Mouse (Mus musculus): ENCODE measurements around the gene Mfsd6. TPM values are rescaled to one million over a fixed set of nuclear protein-coding genes. Genes with fewer than 3 reads are reported as not detected.
"Not testable (repeated sequence)": the region's sequence is repeated elsewhere in the genome, so short reads cannot be mapped to it uniquely, and the experiment has no call there.

The Mfsd6 gene
- polyA plus RNA-seq, 1 experiment, result not detected

GRCm38 (mm10) chr1:52718068-52718748 is 9.1 kb downstream of the Mfsd6 start:
- Histone ChIP-seq H3K4me1 (ENCODE audit: control insufficient read depth) (no peaks in the 10 kb centered on the region), H3K36me3 (ENCODE audit: control insufficient read depth) (no peaks in the 10 kb centered on the region), H3K9me3 (ENCODE audit: control insufficient read depth, low read length) (no peaks in the 10 kb centered on the region), H3K27me3 (ENCODE audit: control insufficient read depth) (no peaks in the 10 kb centered on the region; the same call in 1 of the 2 replicates), H3K4me3 (replicated peaks) (no peak overlapping the region)
- TF ChIP-seq TAL1 (IDR thresholded peaks at IDR 0.05; ENCODE audit: low read length), result no peak
- no peak for TF ChIP-seq GATA1 (IDR thresholded peaks at IDR 0.05; ENCODE audit: low read length)

GRCm38 (mm10) chr1:52714451-52714850 is 12.8 kb downstream of the Mfsd6 start:
- no peaks in the 10 kb centered on the region for H3K9me3 ChIP-seq (ENCODE audit: control insufficient read depth, low read length)
- no peaks in the 10 kb centered on the region for H3K27me3 ChIP-seq (ENCODE audit: control insufficient read depth)
- no peaks in the 10 kb centered on the region for H3K4me1 ChIP-seq (ENCODE audit: control insufficient read depth)
- no peak for TF ChIP-seq TAL1 (IDR thresholded peaks at IDR 0.05; ENCODE audit: low read length)
- no peak for TF ChIP-seq GATA1 (IDR thresholded peaks at IDR 0.05; ENCODE audit: low read length)
- H3K36me3 ChIP-seq (ENCODE audit: control insufficient read depth), result no peaks in the 10 kb centered on the region
- no peak overlapping the region for H3K4me3 ChIP-seq (replicated peaks)

GRCm38 (mm10) chr1:52714021-52714420 is 13.2 kb downstream of the Mfsd6 start:
- H3K36me3 ChIP-seq (ENCODE audit: control insufficient read depth), result no peaks in the 10 kb centered on the region
- no peaks in the 10 kb centered on the region for H3K27me3 ChIP-seq (ENCODE audit: control insufficient read depth)
- H3K9me3 ChIP-seq (ENCODE audit: control insufficient read depth, low read length), result no peaks in the 10 kb centered on the region
- TF ChIP-seq TAL1 (IDR thresholded peaks at IDR 0.05; ENCODE audit: low read length), result no peak
- TF ChIP-seq GATA1 (IDR thresholded peaks at IDR 0.05; ENCODE audit: low read length), result no peak
- H3K4me1 ChIP-seq (ENCODE audit: control insufficient read depth), result no peaks in the 10 kb centered on the region
- H3K4me3 ChIP-seq (replicated peaks), result no peak overlapping the region

- TF ChIP-seq TAL1 (IDR thresholded peaks at IDR 0.05; ENCODE audit: low read length), result no peak
- no peak for TF ChIP-seq GATA1 (IDR thresholded peaks at IDR 0.05; ENCODE audit: low read length)
- Histone ChIP-seq H3K27me3 (ENCODE audit: control insufficient read depth) (no peaks in the 10 kb centered on the region), H3K9me3 (ENCODE audit: control insufficient read depth, low read length) (no peaks in the 10 kb centered on the region), H3K4me3 (replicated peaks) (no peak overlapping the region), H3K36me3 (ENCODE audit: control insufficient read depth) (no peaks in the 10 kb centered on the region), H3K4me1 (ENCODE audit: control insufficient read depth) (no peaks in the 10 kb centered on the region)
These were observed 18.5 kb downstream of the Mfsd6 start for GRCm38 (mm10) chr1:52708745-52709144.

GRCm38 (mm10) chr1:52707030-52707429 is 20.2 kb downstream of the Mfsd6 start:
- H3K9me3 ChIP-seq (ENCODE audit: control insufficient read depth, low read length), result no peaks in the 10 kb centered on the region
- TF ChIP-seq TAL1 (IDR thresholded peaks at IDR 0.05; ENCODE audit: low read length) (no peak), GATA1 (IDR thresholded peaks at IDR 0.05; ENCODE audit: low read length) (no peak)
- H3K4me1 ChIP-seq (ENCODE audit: control insufficient read depth), result no peaks in the 10 kb centered on the region
- H3K36me3 ChIP-seq (ENCODE audit: control insufficient read depth), result no peaks in the 10 kb centered on the region
- no peaks in the 10 kb centered on the region for H3K27me3 ChIP-seq (ENCODE audit: control insufficient read depth)
- H3K4me3 ChIP-seq (replicated peaks), result no peak overlapping the region

GRCm38 (mm10) chr1:52702738-52703491 is 24.3 kb downstream of the Mfsd6 start:
- TF ChIP-seq GATA1 (IDR thresholded peaks at IDR 0.05; ENCODE audit: low read length), result no peak
- no peak for TF ChIP-seq TAL1 (IDR thresholded peaks at IDR 0.05; ENCODE audit: low read length)
- H3K4me3 ChIP-seq (replicated peaks), result no peak overlapping the region

GRCm38 (mm10) chr1:52701941-52702340 is 25.3 kb downstream of the Mfsd6 start:
- TF ChIP-seq TAL1 (IDR thresholded peaks at IDR 0.05; ENCODE audit: low read length) (no peak), GATA1 (IDR thresholded peaks at IDR 0.05; ENCODE audit: low read length) (no peak)
- no peaks in the 10 kb centered on the region for H3K4me1 ChIP-seq (ENCODE audit: control insufficient read depth)
- H3K4me3 ChIP-seq (replicated peaks), result no peak overlapping the region
- H3K27me3 ChIP-seq (ENCODE audit: control insufficient read depth), result no peaks in the 10 kb centered on the region
- no peaks in the 10 kb centered on the region for H3K9me3 ChIP-seq (ENCODE audit: control insufficient read depth, low read length)
- H3K36me3 ChIP-seq (ENCODE audit: control insufficient read depth), result no peaks in the 10 kb centered on the region

More at GRCm38 (mm10) chr1:52702738-52703491, 24.3 kb downstream of the Mfsd6 start:
- H3K9me3 ChIP-seq (ENCODE audit: control insufficient read depth, low read length), result no peaks in the 10 kb centered on the region
- H3K27me3 ChIP-seq (ENCODE audit: control insufficient read depth), result no peaks in the 10 kb centered on the region
- no peaks in the 10 kb centered on the region for H3K36me3 ChIP-seq (ENCODE audit: control insufficient read depth)
- H3K4me1 ChIP-seq (ENCODE audit: control insufficient read depth), result no peaks in the 10 kb centered on the region

- H3K4me1 ChIP-seq (ENCODE audit: control insufficient read depth); H3K9me3 ChIP-seq (ENCODE audit: control insufficient read depth, low read length); H3K36me3 ChIP-seq (ENCODE audit: control insufficient read depth); H3K27me3 ChIP-seq (ENCODE audit: control insufficient read depth); H3K4me3 ChIP-seq (replicated peaks): not testable (repeated sequence)
These were observed 32.8 kb downstream of the Mfsd6 start for GRCm38 (mm10) chr1:52694456-52694855.

GRCm38 (mm10) chr1:52687636-52688035 is 39.6 kb downstream of the Mfsd6 start:
- TF ChIP-seq GATA1 (IDR thresholded peaks at IDR 0.05; ENCODE audit: low read length), result no peak
- no peak for TF ChIP-seq TAL1 (IDR thresholded peaks at IDR 0.05; ENCODE audit: low read length)
- no peaks in the 10 kb centered on the region for H3K4me1 ChIP-seq (ENCODE audit: control insufficient read depth)
- H3K4me3 ChIP-seq (replicated peaks), result no peak overlapping the region
- no peaks in the 10 kb centered on the region for H3K9me3 ChIP-seq (ENCODE audit: control insufficient read depth, low read length)
- H3K27me3 ChIP-seq (ENCODE audit: control insufficient read depth), result no peaks in the 10 kb centered on the region
- no peaks in the 10 kb centered on the region for H3K36me3 ChIP-seq (ENCODE audit: control insufficient read depth)

Data from erythroblast, embryonic 14.5 days (primary cell).